Mouse (Mus musculus) left cerebral cortex, postnatal 4 days (tissue): ENCODE results near the gene Clic1. TPM values are rescaled to one million over a fixed set of nuclear protein-coding genes. Genes with fewer than 3 reads are reported as not detected.
"Not testable (repeated sequence)": the region's sequence is repeated elsewhere in the genome, so short reads cannot be mapped to it uniquely, and the experiment has no call there.

Experiments
- DNase-seq: peaks from one replicate; pipeline ENCODE4 v3.0.0-alpha.2; 2022
- intact Hi-C: fragments of 180-260 bp; cut with DNase I; formaldehyde crosslinking; loops from one replicate; pipeline ENCODE4 v1.15.1; 2025
- total RNA-seq, 2 experiments: library from RNA; stranded (reverse); gene quantifications; 2 replicates each; pipeline ENCODE4 v1.2.3; 2021

Clic1 gene
- 10 to 100 TPM; 20.2 to 20.3 TPM for total RNA-seq

- intact Hi-C loops, result no loop called here
- peak; percentile 76 for DNase-seq
Measured at GRCm38 (mm10) chr17:35049561-35050016, at the start of gene Clic1. Gene Clic1, plus strand, starts transcription at chr17:35049966.

- peak; percentile 87 for DNase-seq
- intact Hi-C loops, result no loop called here
Measured at GRCm38 (mm10) chr17:35000717-35001451, 48.9 kb upstream of the Clic1 start, which contains the start of gene Vars. Gene Vars, plus strand, starts transcription at chr17:35000987.

GRCm38 (mm10) chr17:35001452-35002152 is 48.2 kb upstream of the Clic1 start:
- no peak for DNase-seq
- intact Hi-C loops, result loop anchor here (2.0 kb wide), 1 partner anchor 69 kb away; no protein-coding TSS in a partner anchor

GRCm38 (mm10) chr17:35002153-35002865 is 47.5 kb upstream of the Clic1 start:
- no peak for DNase-seq
- intact Hi-C loops, result loop anchor here (2.0 kb wide), 1 partner anchor 70 kb away; no protein-coding TSS in a partner anchor

GRCm38 (mm10) chr17:35003022-35003838 is 46.5 kb upstream of the Clic1 start:
- no peak for DNase-seq
- intact Hi-C loops, result loop anchor here (2.0 kb wide), 1 partner anchor 70 kb away; no protein-coding TSS in a partner anchor

GRCm38 (mm10) chr17:35004075-35004717 is 45.6 kb upstream of the Clic1 start:
- intact Hi-C loops, result no loop called here
- DNase-seq, result no peak

- no peak for DNase-seq
- intact Hi-C loops, result no loop called here
Measured at GRCm38 (mm10) chr17:35005158-35005557, 44.6 kb upstream of the Clic1 start.

GRCm38 (mm10) chr17:35005902-35006301 is 43.9 kb upstream of the Clic1 start:
- DNase-seq, intact Hi-C loops: not testable (repeated sequence)

GRCm38 (mm10) chr17:35007387-35007991 is 42.3 kb upstream of the Clic1 start:
- no peak for DNase-seq
- intact Hi-C loops, result no loop called here

- intact Hi-C loops, result no loop called here
- DNase-seq, result no peak
Measured at GRCm38 (mm10) chr17:35009586-35009985, 40.2 kb upstream of the Clic1 start.

GRCm38 (mm10) chr17:35011440-35011839 is 38.3 kb upstream of the Clic1 start:
- no peak for DNase-seq
- intact Hi-C loops, result loop anchor here (5.0 kb wide), 1 partner anchor 101 kb away; no protein-coding TSS in a partner anchor

- no peak for DNase-seq
- intact Hi-C loops, result loop anchor here (5.0 kb wide), 1 partner anchor 100 kb away; no protein-coding TSS in a partner anchor
Measured at GRCm38 (mm10) chr17:35012430-35012829, 37.3 kb upstream of the Clic1 start.

GRCm38 (mm10) chr17:35013221-35013620 is 36.5 kb upstream of the Clic1 start:
- intact Hi-C loops, result loop anchor here (5.0 kb wide), 1 partner anchor 99 kb away; no protein-coding TSS in a partner anchor
- no peak for DNase-seq

GRCm38 (mm10) chr17:35015296-35015695 is 34.5 kb upstream of the Clic1 start:
- no peak for DNase-seq
- intact Hi-C loops, result no loop called here

- intact Hi-C loops, result no loop called here
- DNase-seq, result peak; percentile 92
Measured at GRCm38 (mm10) chr17:35016376-35016775, 33.4 kb upstream of the Clic1 start, which contains the start of gene Vwa7. Gene Vwa7, plus strand, starts transcription at chr17:35016579.

- intact Hi-C loops, result no loop called here
- no peak for DNase-seq
Measured at GRCm38 (mm10) chr17:35016791-35017705, 32.7 kb upstream of the Clic1 start.

- intact Hi-C loops, result no loop called here
- DNase-seq, result no peak
Measured at GRCm38 (mm10) chr17:35017706-35018030, 32.1 kb upstream of the Clic1 start.

GRCm38 (mm10) chr17:35018171-35018570 is 31.6 kb upstream of the Clic1 start:
- intact Hi-C loops, result no loop called here

More at GRCm38 (mm10) chr17:35018171-35018570, 31.6 kb upstream of the Clic1 start:
- no peak for DNase-seq
